Mouse (Mus musculus) gastrocnemius, postnatal 36 days (tissue): ENCODE measurements at regions not wholly inside any gene's neighbourhood (a gene's known extent, or its start where the extent isn't known, plus 50 kb on each side); places are given as distances from the start of the nearest gene placed in this dataset.
"Not testable (repeated sequence)": the region's sequence is repeated elsewhere in the genome, so short reads cannot be mapped to it uniquely, and the experiment has no call there.

Experiments
- DNase-seq, 2 experiments: peaks; one replicate each; pipeline ENCODE4 v3.0.0; 2022
- intact Hi-C: fragments of 180-260 bp; cut with DNase I; formaldehyde crosslinking; loops from one replicate; pipeline ENCODE4 v1.15.1; 2025

DNA sequence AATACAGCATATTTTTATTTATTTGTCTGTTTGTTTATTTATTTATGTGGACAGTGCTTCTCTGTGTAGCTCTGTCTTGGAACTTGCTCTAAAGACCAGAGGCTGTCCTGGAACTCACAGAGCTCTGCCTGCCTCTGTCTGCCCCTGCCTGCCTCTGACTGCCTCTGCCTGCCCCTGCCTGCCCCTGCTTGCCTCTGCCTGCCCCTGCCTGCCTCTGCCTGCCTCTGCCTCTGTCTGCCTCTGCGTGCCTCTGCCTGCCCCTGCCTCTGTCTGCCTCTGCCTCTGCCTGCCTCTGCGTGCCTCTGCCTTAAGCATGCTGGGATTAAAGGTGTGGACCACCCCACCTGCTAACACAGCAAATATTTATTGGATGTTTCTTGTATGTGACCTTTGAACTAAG lies 96.2 kb upstream of the Mdm1 start:
- intact Hi-C loops, result no loop called here
- DNase-seq, result no peak

DNA sequence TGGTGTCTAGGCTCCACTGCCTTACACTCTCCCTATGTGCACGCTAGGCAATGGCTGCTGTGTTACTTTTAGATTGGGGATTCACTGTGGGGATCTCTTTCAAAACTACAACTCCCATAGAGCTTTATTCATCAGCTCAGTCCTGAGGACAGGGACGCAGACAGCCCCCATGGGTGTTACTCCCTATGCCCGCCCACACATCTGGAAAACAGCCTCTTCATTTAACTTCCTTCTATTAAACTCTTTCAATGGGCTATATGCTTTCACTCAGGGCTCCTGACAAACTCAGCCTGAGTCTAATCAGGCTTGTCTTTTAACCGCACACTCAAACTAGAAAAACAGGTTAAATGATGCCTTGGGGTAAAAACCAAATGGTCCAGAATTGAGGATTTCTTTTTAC lies 95.3 kb upstream of the Mdm1 start:
- intact Hi-C loops, result no loop called here
- DNase-seq, result no peak

DNA sequence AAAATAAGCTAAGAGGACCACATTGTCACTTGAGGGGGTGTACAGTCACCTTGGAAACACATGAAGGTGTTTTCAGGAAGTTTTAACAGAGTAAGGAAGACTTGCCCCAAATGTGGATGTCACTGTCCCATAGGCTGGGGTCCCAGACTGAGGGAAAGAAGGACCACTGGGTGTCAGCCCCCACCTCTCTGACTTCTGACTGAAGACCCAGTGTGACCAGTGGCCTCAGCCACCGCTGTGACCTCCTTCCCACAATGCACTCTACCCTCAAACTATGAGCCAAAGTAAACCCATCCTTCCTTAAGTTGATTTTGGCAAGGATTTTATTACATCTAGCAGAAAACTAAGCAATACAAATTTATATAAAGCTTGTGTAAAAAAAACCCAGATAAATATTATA lies 94.8 kb upstream of the Mdm1 start:
- no peak for DNase-seq
- intact Hi-C loops, result no loop called here

- peak; percentile 78 to 81 for DNase-seq
- intact Hi-C loops, result no loop called here
These were observed 92.3 kb upstream of the Mdm1 start for GRCm38 (mm10) chr10:118049330-118049729.

- intact Hi-C loops, result no loop called here
- no peak for DNase-seq
These were observed 91.4 kb upstream of the Mdm1 start for GRCm38 (mm10) chr10:118050152-118050641.

DNA sequence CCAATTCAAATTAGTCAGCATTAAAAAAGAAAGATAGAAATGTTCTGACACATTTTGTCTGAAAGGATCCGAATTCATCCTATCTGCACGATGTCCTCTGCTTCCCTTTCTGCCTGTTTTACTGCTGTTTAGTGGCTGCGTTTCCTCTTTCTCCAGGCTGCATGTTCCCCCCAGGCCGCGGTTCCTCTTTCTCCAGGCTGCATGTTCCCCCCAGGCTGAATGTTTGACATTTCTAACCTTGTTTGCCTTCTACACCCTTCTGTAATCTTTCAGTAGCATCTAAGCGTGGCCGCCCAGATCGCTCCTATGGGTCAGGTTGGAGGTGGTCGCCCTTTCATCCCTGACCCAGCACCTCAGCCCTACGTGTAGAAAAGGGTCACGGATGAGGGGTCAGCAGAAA lies 89.6 kb upstream of the Mdm1 start:
- intact Hi-C loops, result no loop called here
- DNase-seq, result no peak

DNA sequence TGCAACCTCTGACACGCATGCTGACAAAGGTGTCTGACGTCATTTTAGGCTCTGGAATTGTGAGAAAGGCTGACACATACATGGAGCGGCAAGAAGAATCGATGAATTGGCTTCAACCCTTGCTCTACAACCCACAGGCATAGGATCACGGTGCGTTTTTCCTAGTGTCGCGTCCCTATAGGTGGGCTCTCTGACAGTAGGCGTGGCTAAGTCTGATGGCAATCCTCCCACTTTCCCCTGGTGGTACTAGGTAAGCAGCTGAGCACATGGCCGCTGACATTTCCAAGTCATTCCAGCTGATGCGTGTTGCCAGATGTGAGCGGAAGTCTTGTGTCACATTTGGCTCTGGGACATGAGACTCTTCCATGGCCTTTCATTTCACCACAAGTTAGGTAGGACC lies 89.1 kb upstream of the Mdm1 start:
- intact Hi-C loops, result no loop called here
- DNase-seq, result no peak

DNA sequence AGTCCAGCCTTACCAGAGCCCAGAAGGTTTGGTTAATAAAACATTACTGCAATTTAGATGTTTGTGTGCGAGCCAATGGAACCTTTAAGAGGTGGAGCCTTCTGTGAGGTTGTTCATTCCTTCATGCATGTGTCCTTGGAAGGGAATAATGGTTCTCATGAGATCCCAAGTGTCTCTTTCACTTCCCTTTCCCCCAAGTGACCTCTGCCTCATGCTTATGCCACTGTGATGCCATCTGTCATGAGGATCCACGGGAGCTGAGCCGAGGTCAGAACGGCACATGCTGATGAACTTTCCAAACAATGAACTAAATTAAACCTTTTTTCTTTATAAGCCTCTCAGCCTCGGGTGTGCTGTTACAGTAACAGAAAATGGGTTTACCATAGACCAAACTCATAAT lies 88.6 kb upstream of the Mdm1 start:
- intact Hi-C loops, result no loop called here
- no peak for DNase-seq

DNA sequence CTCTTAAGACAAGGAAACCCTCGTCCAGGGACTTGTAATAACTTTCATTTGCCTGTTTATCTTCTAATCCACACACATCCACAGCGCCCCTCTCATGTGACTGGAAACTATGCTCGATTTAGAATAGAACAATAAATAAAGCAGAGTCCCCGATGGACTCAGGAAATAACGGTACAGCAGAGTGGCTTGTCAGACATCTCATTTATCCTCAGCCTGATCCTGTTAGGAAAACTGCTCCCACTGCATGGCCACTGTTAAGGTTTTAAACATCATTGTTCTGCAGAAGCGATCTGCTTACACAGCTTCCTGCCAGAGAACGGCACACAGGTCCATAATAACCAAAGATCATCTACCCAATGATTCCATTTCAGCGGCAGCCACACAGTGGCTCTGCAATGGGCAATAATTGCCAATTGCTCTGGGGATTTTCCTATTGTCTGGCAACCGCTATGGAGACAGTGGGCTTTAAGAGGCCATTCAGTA lies 84.8 kb upstream of the Mdm1 start:
- intact Hi-C loops, result no loop called here
- no peak for DNase-seq

DNA sequence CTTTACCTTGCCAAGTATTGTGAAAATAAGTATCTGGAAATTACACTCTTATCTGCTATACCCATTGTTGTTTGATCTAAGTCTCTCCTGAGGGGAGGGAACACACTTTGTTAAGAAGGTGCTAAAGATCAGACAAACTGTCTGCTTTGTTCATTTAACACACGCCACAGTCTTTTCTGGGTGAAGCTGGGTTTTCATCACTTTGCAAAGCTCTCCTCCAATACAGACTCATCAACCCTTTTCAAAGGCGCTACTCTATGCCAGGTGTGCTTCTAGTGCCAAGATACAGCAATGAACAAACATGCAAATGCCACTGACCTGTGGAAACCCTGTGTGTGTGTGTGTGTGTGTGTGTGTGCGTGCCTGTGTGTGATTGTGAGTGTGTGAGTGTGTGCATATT lies 84.1 kb upstream of the Mdm1 start:
- DNase-seq, result no peak
- intact Hi-C loops, result no loop called here

DNA sequence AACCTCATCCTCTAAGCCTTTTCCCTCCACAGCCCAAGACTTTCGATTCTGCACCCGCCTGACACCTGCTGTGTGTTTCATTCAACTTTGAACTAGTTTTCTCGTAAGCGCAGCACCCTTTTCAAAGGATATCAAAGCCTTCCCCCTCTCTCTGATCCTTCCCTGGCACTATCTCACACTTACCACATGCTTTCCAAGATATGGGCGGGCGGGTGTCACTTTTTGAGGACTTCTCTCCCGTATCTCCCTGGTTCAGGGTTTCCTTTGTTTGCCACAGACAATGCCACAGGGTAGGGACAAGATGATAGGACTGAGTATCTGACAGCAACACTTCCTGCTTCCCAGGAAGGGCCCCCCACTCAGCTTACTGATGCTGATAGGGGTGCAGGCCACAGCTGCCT lies 76.8 kb upstream of the Mdm1 start:
- no peak for DNase-seq
- intact Hi-C loops, result no loop called here

DNA sequence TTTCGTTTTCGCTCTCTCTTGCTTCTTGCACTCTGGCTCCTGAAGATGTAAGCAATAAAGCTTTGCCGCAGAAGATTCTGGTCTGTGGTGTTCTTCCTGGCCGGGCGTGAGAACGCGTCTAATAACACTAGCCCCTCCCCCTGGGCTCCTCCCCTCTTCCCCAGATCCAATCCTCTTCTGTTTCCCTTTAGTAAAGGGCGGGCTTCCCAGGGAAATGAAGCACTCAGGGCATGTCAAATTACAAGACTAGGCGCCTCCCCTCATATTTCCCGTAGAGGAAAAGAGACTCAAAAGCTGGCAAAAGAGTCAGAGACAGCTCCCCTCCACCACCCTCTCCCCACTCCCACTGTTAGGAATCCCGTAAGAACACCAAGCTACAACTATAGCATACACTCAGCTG lies 65.3 kb upstream of the Mdm1 start:
- DNase-seq, intact Hi-C loops: not testable (repeated sequence)

GRCm38 (mm10) chr10:118081636-118082166 lies 59.9 kb upstream of the Mdm1 start:
- intact Hi-C loops, result no loop called here
- DNase-seq, result no peak

DNA sequence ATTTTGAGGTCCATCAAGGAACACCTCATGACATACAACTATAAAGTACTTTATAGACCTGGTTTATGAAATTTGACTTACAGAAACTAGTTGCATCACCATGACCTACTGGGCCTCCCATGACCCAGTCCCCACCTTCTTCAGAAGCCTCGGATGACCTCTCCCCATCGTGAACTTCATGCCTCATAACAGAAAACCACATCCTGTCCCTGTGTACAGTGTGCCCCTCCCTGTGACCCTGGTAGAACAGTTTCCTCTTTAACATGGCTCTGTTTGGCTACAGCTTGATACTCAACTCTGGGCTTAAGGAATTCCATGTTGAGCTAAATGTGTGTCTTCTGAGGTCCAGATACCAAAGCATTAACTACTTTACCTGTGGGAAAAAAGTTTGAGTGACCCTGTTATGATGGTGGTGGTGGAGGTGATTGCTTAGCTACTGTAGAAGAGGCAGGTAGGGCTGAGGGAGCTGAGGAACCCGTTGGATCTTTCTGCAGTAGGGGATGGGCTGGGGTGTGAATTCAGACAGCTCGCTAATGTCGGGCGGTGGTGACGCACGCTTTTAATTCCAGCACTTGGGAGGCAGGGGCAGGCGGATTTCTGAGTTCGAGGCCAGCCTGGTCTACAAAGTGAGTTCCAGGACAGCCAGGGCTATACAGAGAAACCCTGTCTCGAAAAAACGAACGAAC lies 58.4 kb upstream of the Mdm1 start:
- intact Hi-C loops, result no loop called here
- DNase-seq, result no peak

DNA sequence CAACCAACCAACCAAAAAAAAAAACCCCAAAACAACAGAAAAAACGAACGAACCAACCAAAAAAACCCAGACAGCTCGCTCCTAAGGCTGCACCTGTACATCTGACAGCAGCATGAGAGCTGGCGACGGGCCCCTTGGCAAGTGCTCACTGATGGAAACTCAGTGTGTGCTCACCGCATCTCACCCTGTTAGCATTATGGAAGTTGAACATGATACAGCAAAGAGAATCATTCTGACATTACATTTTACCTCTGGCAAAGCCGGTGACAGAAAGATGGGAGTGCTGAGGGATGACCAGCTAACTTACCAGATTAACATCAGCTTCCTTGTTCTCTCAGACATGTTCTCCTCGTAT lies 57.9 kb upstream of the Mdm1 start:
- no peak for DNase-seq
- intact Hi-C loops, result no loop called here

- no peak for DNase-seq
- intact Hi-C loops, result no loop called here
These were observed 56.3 kb upstream of the Mdm1 start for GRCm38 (mm10) chr10:118085046-118085983.

DNA sequence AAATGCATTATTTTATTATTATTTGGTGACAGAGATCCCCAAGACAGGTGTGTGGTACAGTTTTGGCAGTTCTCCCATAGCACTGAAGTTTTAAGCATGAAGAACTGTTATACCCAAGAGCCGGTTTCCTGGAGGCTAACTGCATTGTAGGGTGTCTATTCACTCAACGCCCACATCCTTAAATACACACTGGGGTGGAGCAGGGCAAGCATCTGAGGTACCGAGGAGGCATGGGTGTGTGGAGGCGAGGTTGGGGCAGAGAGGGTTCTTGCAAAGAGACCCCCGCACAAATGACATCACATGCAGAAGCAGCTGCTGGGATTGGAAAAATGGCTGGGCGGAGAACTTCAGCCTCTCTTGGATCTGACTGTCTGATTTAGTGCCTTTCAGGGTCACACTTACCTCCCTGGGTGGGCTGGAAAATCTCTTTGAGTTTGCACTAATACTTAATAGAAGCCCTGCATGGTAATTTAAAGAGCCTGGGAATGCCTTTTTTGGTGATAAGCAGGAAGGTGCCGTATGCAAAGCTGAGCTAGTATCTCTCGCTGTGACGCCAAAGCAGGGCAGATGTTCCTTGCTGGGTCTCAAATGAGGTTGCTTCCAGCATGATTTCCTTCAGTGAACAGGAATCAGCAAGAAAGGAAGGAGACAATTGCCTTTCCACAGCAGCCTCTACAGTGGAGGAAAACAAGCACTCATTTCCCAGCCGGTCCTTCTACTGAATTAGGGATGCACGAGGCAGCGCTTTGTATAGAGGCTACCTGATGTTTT lies 53.9 kb upstream of the Mdm1 start:
- DNase-seq, result no peak
- intact Hi-C loops, result no loop called here

DNA sequence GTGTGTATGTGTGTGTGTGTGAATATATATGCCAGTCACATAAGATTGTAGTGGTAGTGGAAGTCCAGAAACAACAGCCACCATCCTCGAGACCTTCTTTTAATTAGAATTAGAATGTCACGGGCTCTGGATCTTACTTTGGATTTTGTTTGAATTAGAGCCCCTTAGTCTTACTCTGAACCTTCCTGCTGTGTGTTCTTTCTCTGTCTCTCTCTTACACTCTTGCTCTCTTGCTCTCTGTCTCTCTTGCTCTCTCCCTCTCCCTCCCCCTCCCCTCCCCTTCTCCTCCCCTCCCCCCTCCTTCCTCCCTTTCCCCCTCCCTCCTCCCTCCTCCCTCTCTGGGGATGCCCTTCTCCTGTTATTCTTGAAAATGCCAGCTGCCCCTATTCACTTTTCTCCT lies 53.1 kb upstream of the Mdm1 start:
- no peak for DNase-seq
- intact Hi-C loops, result no loop called here

- no peak for DNase-seq
- intact Hi-C loops, result no loop called here
These were observed 51.7 kb upstream of the Mdm1 start for GRCm38 (mm10) chr10:118089879-118090278.

DNA sequence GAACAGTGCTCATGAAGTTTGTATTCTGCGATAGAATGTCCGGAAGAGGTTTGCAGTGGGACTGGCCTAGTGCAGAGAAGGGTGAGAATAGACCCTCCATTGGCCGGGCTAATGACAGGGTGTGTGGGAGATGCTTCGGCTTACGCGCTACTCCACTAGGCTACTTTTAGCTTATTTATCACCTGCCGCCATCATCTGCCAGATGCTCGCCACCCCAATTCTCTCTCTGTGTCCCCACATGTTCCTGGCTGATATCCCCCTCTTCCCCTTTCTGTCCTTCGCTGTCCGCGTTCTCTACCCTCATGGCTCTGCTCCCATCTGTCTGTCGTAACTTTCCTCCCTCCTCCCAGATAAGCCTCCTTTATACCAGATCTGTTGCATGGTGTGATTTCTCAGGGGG lies 50.1 kb upstream of the Mdm1 start:
- intact Hi-C loops, result no loop called here
- DNase-seq, result no peak
